Mouse (Mus musculus): ENCODE data around the gene Tspan1. TPM values are rescaled to one million over a fixed set of nuclear protein-coding genes. Genes with fewer than 3 reads are reported as not detected.

Gene Tspan1
- not detected for polyA plus RNA-seq (2017; shearing (Covaris generic))

GRCm38 (mm10) chr4:116167404-116167803 lies at the start of gene Tspan1:
Gene Tspan1 (minus strand): TSS chr4:116167601.

GRCm38 (mm10) chr4:116173072-116173471 lies 5.7 kb upstream of the Tspan1 start, which contains the start of the genes 1700042G07Rik and Gm49337:
Gene 1700042G07Rik (plus strand): TSS chr4:116173372.
Gene Gm49337 (plus strand): TSS chr4:116173384.

DNA sequence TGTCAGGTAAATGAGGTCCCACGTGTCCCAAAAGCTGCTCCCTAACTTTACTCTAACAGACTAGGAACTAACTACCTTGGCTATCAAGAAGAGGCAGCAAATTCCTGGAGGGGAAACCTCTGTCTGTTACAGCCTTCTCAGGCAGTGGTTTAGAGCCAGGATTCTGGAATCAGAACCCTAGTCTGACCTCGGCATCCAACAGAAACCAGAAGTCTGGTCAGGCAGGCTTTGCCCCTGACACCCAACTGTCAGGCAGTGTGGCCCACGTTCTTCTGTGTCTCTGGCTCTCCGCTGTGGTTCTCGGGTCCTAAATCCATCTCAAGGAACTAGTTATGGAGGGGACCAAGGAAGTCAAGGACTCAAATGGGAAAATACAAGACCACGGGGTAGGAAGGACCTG lies 16.2 kb downstream of the Tspan1 start, which contains the start of gene Lurap1:
TSS of gene Lurap1 (minus strand) at position 101 of the 400 bp plus-strand sequence.

DNA sequence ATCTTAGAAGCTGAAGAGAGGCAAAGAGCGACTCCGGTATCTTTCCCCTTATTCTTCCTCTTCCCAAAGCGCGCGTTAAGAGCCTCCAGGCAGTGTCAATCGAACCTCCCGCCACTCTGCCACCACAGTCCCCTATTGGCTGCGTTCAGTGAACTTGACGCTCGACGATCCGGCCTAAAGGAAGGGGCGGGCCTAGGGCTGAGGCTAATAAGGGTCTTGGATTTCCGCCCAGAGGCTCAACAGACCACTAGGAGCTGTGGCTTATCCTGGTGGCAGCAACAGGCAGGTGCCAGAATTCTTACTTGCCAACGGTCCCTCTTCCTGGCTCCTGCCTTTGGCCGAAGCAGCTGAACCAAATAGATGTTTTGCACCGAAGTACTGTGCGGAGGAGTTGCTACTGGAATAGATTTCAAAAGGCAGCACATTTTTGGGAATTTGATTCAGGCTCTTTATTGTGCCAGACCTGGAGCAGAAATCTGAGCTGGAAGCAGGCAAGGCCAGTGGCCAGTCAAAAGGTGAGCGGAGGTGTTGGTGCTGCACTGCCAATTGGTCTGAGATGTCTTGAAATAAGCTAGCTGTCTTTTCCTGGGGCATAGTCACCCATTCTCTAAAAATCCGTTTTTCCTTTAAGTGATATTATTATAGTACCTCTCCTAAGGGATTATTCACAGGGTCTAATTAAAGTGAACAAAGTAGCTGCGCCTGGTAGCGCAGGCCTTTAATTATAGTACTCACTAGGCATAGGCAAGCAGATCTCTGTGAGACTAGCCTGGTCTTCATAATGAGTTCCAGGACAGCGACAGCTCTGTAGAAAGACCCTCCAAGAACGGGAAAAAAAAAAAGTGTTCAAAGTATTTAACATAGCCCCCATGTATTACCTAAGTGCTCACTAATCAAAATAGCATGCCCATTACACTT lies 43.5 kb downstream of the Tspan1 start, which contains the start of the genes Rad54l and Pomgnt1:
TSS of gene Rad54l (minus strand) at position 89 of the 918 bp plus-strand sequence.
TSS of gene Pomgnt1 (plus strand) at position 239 of the 918 bp plus-strand sequence.

Other genes with a start within 250 kb of the Tspan1 start
- not detected for gene Dmbx1, start 227.7 kb downstream of the Tspan1 start, polyA plus RNA-seq (2017; shearing (Covaris generic))
- gene Faah, start 149.7 kb downstream of the Tspan1 start, polyA plus RNA-seq (2017; shearing (Covaris generic)) = 244 TPM
- 49.8 TPM for gene Nsun4, start 113.7 kb downstream of the Tspan1 start, polyA plus RNA-seq (2017; shearing (Covaris generic))
- 444 TPM for gene Uqcrh, start 92.5 kb downstream of the Tspan1 start, polyA plus RNA-seq (2017; shearing (Covaris generic))
- 38.1 TPM for gene Lrrc41, start 92.3 kb downstream of the Tspan1 start, polyA plus RNA-seq (2017; shearing (Covaris generic))
- gene Rad54l, start 43.9 kb downstream of the Tspan1 start, polyA plus RNA-seq (2017; shearing (Covaris generic)) = 1.4 TPM
- 19.6 TPM for gene Pomgnt1, start 43.8 kb downstream of the Tspan1 start, polyA plus RNA-seq (2017; shearing (Covaris generic))
- gene Lurap1, start 16.3 kb downstream of the Tspan1 start, polyA plus RNA-seq (2017; shearing (Covaris generic)) = not detected
- gene 1700042G07Rik, start 5.8 kb upstream of the Tspan1 start, polyA plus RNA-seq (2017; shearing (Covaris generic)) = not detected
- gene Gm49337, start 5.8 kb upstream of the Tspan1 start, polyA plus RNA-seq (2017; shearing (Covaris generic)) = not detected
- gene Pik3r3, start 54.0 kb upstream of the Tspan1 start, polyA plus RNA-seq (2017; shearing (Covaris generic)) = 0.97 TPM